Mouse (Mus musculus) embryonic facial prominence, embryonic 11.5 days (tissue): ENCODE results near the gene Bag1. TPM values are rescaled to one million over a fixed set of nuclear protein-coding genes. Genes with fewer than 3 reads are reported as not detected.
A peak's percentile ranks its signal among the peaks of the same experiment; 100 is the strongest.

Source experiments
- ATAC-seq: fragments of 200-750 bp; cut with Nextera tagmentation; replicated peaks from 2 replicates; pipeline ENCODE4 v1.8.0; 2017; ENCODE audit warnings: low read depth; ENCODE audit not compliant: insufficient number of reproducible peaks, low FRiP score, low TSS enrichment
- DNase-seq: peaks from one replicate; pipeline ENCODE4 v3.0.0-alpha.2; 2015; ENCODE audit warnings: low spot score
- H3K27ac ChIP-seq: fragments of 300-500 bp; sonication (generic); replicated peaks from 2 replicates; pipeline ENCODE4 v1.5.1; 2014; ENCODE audit warnings: mild to moderate bottlenecking, low read depth, low read length, control low read depth
- H3K27me3 ChIP-seq: fragments of 300-500 bp; sonication (generic); 2 replicates; pipeline ENCODE4 v1.6.1; 2014; ENCODE audit warnings: mild to moderate bottlenecking, low read length, moderate library complexity, mixed read lengths; ENCODE audit not compliant: control insufficient read depth, insufficient read depth
- H3K36me3 ChIP-seq: fragments of 300-500 bp; sonication (generic); replicated peaks from 2 replicates; pipeline ENCODE4 v1.6.1; 2014; ENCODE audit warnings: low read depth, mild to moderate bottlenecking, low read length, moderate library complexity, mixed read lengths; ENCODE audit not compliant: control insufficient read depth, insufficient read depth
- H3K4me1 ChIP-seq: fragments of 300-500 bp; sonication (generic); 2 replicates; pipeline ENCODE4 v1.6.1; 2014; ENCODE audit warnings: low read length, mixed read lengths; ENCODE audit not compliant: control insufficient read depth, insufficient read depth
- H3K4me2 ChIP-seq: fragments of 300-500 bp; sonication (generic); 2 replicates; pipeline ENCODE4 v1.6.1; 2014; ENCODE audit warnings: low read depth, mild to moderate bottlenecking, control low read depth, low read length, moderate library complexity
- H3K4me3 ChIP-seq: fragments of 300-500 bp; sonication (generic); 2 replicates; pipeline ENCODE4 v1.5.1; 2014; ENCODE audit warnings: low read depth, low read length, control low read depth
- H3K9ac ChIP-seq: fragments of 300-500 bp; sonication (generic); replicated peaks from 2 replicates; pipeline ENCODE4 v1.6.1; 2014; ENCODE audit warnings: mild to moderate bottlenecking, control low read depth, low read length
- H3K9me3 ChIP-seq: fragments of 300-500 bp; sonication (generic); replicated peaks from 2 replicates; pipeline ENCODE4 v1.6.1; 2016; ENCODE audit warnings: mild to moderate bottlenecking, low read length, inconsistent platforms, mixed read lengths; ENCODE audit not compliant: control insufficient read depth
- WGBS: fragments of 180-500 bp; shearing (Covaris S2); extraction: QIAGEN DNeasy Blood & Tissue Kit; methylation state at CpG from one replicate; pipeline ENCODE4 v1.1.7; 2014; 5-methylcytosine and 5-hydroxymethylcytosine counted together
- polyA plus RNA-seq: library from polyadenylated mRNA; unstranded; fragments of >200 nt; fragmentation: Nextera tagmentation; extraction: Ambion mirVana; gene quantifications from 2 replicates; pipeline ENCODE4 v1.2.1, GENCODE M21; 2014

Bag1 gene
- polyA plus RNA-seq, 1 experiment from 2014 or later, result 295 TPM

DNA sequence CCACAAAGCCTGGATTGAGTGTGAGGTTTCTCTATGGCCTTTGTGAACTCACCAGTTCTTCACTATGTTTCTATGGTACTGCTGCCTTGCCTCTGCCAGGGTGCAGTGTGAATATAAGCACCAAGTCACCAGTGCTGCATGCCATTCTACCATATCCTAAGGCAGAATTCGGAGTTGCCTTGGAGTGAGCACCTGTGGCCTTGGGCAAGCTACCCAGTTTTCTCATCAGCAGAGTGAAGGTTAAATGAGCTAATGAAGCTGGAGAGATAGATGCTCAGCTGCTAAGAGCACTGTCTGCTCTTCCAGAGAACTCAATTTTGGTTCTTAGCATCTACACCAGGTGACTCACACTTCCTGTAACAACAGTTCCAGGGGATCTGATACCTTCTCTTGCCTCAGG lies 25.9 kb upstream of the Bag1 start:
- Histone ChIP-seq H3K9ac (no peak overlapping the region), H3K9me3 (no peaks in the 10 kb centered on the region), H3K27ac (no peak overlapping the region), H3K27me3 (no peaks in the 10 kb centered on the region), H3K4me2 (no peak overlapping the region), H3K4me3 (no peak overlapping the region), H3K4me1 (no peaks in the 10 kb centered on the region), H3K36me3 (peaks cover 5% of the 10 kb centered on the region; the same call in 1 of the 2 replicates)
- DNase-seq, result no peak
- WGBS, result 98% methylated on average over 1 of the region's 1 CpGs
- ATAC-seq, result no peak

DNA sequence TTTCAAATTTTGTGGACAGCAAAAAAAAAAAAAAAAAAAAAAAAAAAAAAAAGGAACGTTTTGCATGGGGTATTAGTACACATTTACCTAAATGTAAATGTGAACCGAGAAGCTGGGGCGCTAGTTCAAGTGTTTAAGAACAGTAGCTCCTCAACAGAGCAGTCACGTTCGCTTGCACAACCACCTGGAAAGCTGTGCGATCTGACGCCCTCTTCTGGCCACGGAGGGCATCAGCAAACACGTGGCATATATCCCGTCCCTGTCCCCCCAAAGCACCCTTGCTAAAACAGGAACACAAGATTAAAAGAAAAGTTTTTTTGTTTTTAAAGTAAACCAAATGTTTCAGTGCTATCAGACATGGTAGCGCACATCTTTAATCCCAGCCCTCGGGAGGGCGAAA lies 23.6 kb upstream of the Bag1 start:
- Histone ChIP-seq H3K36me3 (peaks cover 3% of the 10 kb centered on the region; the same call in 1 of the 2 replicates), H3K9ac (peak overlapping the region; percentile 84), H3K9me3 (no peaks in the 10 kb centered on the region), H3K27ac (no peak overlapping the region), H3K4me1 (no peaks in the 10 kb centered on the region), H3K4me3 (peak overlapping the region; percentile 99), H3K4me2 (peak overlapping the region; percentile 68), H3K27me3 (no peaks in the 10 kb centered on the region)
- DNase-seq, result peak; percentile 40
- ATAC-seq, result no peak
- 22% methylated on average over 13 of the region's 13 CpGs for WGBS

DNA sequence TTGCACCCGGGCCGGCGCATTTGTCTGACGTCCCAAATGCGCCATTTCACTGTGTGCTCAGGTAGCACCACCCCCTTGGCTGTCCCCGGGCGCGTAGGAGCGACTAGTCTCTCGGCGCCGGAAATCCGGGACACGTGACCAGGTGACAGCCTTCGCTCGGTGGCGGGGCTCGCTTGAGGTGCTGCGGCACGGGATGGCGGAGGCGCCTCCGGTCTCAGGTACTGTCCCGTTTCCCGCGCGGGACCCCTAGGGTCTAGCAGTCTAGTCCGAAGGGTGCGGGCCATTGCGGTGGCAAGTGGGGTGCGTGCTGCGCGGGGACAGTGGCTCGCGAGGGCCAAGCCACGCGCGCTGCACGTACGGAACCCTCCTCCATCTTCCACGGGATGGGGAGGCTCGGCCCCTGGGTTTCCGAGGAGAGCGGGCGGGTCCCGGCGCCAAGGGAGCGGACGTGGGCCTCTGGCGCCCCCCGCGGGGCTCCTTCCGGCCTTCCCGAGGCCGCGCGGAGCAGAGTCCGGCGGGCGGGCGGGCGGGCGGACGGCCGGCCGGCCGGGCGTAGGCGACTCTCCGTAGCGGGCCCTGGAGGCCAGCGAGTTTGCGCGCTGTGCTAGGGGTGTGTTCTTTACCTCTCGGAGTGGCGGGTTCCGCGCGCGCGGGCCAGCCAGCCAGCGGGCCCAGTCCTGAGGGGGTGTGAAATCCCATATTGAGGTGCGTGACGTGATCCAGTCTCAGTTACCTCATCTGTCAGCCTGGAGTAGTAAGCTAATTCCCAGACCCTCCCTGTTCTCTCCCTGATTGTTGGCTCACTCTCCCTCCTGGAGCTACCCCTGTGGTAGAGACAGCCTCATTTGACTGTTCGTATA lies 23.0 kb upstream of the Bag1 start, which contains the start of gene Nfx1:
Gene Nfx1, plus strand, starts transcription at position 65 of the 860 bp plus-strand sequence.
- WGBS, result under 1% methylated on average over 77 of the region's 85 CpGs
- H3K9ac ChIP-seq, result peak within 1 kb of the TSS; percentile 84
- H3K36me3 ChIP-seq, result no peaks in the 10 kb centered on the region
- H3K4me1 ChIP-seq, result no peaks in the 10 kb centered on the region
- peak within 1 kb of the TSS; percentile 88 for H3K27ac ChIP-seq
- peak within 1 kb of the TSS; percentile 68 for H3K4me2 ChIP-seq
- ATAC-seq (peak; percentile 90), DNase-seq (peak; percentile 98)
- H3K4me3 ChIP-seq, result peak within 1 kb of the TSS; percentile 99
- no peaks in the 10 kb centered on the region for H3K9me3 ChIP-seq
- H3K27me3 ChIP-seq, result no peaks in the 10 kb centered on the region

GRCm38 (mm10) chr4:40970592-40970841 lies 22.4 kb upstream of the Bag1 start:
- Histone ChIP-seq H3K4me3 (peak overlapping the region; percentile 99), H3K9ac (peak overlapping the region; percentile 84), H3K4me1 (no peaks in the 10 kb centered on the region), H3K27me3 (no peaks in the 10 kb centered on the region), H3K9me3 (no peaks in the 10 kb centered on the region), H3K36me3 (no peaks in the 10 kb centered on the region), H3K4me2 (peak overlapping the region; percentile 68), H3K27ac (peak overlapping the region; percentile 73)
- 1% methylated on average over 16 of the region's 16 CpGs for WGBS
- DNase-seq, result no peak
- no peak; the same call in 1 of the 2 replicates for ATAC-seq

DNA sequence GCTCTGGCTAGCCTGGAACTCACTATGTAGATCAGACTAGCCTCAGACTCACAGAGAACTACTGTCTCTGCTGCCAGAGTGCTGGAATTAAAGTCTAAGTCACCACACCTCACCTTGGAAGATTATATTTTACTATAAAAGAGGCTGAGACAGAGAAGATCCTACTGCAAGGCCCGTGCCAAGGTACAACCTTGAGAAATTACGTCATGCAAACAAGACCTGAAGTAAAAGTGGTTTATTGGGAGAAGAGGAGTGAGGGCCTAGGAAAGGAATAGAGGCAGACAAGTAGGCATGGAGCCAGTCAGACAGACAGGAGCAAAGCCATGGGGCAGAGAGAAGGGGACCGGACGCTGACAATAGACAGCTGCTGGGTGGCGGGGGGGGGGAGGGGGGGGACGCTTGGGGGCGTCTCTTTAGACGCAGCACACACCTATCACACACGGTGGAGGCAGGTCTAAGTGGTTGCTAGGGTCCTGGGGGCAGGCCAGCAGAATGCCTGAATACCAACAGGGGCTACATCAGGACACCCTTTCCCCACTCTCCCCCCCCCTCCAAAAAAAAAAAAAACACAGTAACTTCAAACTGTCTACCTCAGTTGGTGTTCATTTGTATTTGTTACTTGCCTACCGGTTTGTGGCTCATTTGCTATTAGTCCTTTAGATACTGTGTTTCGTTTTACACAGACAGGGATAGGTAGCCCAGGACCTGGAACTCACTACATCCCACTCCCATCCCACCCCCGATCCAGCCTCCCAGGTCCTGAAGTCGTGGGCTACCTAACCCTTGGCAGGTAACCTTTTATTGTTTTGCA lies 21.9 kb upstream of the Bag1 start:
- no peaks in the 10 kb centered on the region for H3K9me3 ChIP-seq
- H3K4me2 ChIP-seq, result peak overlapping the region; percentile 68
- H3K4me1 ChIP-seq, result no peaks in the 10 kb centered on the region
- peak overlapping the region; percentile 84 for H3K9ac ChIP-seq
- no peaks in the 10 kb centered on the region; the same call in 1 of the 2 replicates for H3K36me3 ChIP-seq
- H3K4me3 ChIP-seq, result peak overlapping the region; percentile 99
- ATAC-seq, result peak; percentile 45; the same call in 1 of the 2 replicates
- H3K27me3 ChIP-seq, result no peaks in the 10 kb centered on the region
- no peak for DNase-seq
- 15% methylated on average over 12 of the region's 13 CpGs for WGBS
- peak overlapping the region; percentile 73 for H3K27ac ChIP-seq

GRCm38 (mm10) chr4:40969161-40969560 lies 21.1 kb upstream of the Bag1 start:
- Histone ChIP-seq H3K36me3 (no peaks in the 10 kb centered on the region; the same call in 1 of the 2 replicates), H3K27me3 (no peaks in the 10 kb centered on the region), H3K4me1 (no peaks in the 10 kb centered on the region), H3K9ac (no peak overlapping the region), H3K4me3 (no peak overlapping the region), H3K9me3 (no peaks in the 10 kb centered on the region), H3K4me2 (no peak overlapping the region), H3K27ac (no peak overlapping the region)
- ATAC-seq, result no peak
- 79% methylated on average over 4 of the region's 4 CpGs for WGBS
- no peak for DNase-seq

DNA sequence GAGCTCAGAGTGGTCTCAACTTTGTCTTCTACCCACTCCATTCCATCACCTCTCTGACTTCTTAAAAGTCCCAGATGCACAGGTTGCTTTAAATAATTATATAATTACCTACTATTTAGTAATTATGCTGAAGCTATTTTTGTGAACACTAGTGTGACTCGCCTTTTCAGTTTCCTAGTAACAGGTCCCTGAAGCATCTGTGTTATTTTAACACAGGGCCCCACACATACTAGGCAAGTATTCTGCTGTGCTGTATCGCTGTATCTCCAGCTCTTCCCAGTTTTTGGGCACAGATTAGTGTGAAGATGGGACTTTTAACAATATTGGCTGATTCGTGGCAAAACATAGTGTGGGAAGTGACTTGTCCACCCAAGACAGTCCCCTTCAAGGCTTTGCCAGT lies 15.4 kb upstream of the Bag1 start:
- Histone ChIP-seq H3K4me2 (no peak overlapping the region), H3K4me1 (no peaks in the 10 kb centered on the region), H3K27me3 (no peaks in the 10 kb centered on the region), H3K36me3 (peaks cover 5% of the 10 kb centered on the region), H3K9me3 (no peaks in the 10 kb centered on the region), H3K27ac (no peak overlapping the region), H3K9ac (no peak overlapping the region), H3K4me3 (no peak overlapping the region)
- ATAC-seq (no peak), DNase-seq (no peak)
- WGBS, result 71% methylated on average over 3 of the region's 3 CpGs

DNA sequence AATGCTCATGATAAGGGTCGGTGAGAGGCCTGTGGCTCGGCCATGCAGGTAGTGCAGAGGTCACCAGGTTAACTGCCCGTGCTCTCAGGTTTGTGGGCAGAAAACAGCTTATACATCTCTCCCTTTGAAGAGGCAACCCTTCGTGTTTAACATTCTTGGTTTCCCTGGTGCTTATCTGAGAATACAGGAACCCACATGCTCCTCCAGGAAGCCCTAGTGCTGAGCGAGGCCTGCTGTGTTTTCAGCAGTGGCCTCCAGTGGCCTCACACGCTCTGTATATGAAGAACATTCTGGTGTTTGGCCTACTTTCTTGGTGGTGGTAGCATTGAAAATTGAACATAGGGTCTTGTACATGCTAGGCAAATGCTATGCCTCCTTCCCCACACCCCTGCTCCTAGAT lies 7.8 kb upstream of the Bag1 start:
- Histone ChIP-seq H3K4me3 (no peak overlapping the region), H3K4me2 (no peak overlapping the region), H3K27ac (no peak overlapping the region), H3K9me3 (no peaks in the 10 kb centered on the region), H3K4me1 (no peaks in the 10 kb centered on the region), H3K36me3 (peaks cover 11% of the 10 kb centered on the region), H3K9ac (no peak overlapping the region), H3K27me3 (no peaks in the 10 kb centered on the region)
- no peak for ATAC-seq
- no peak for DNase-seq
- 82% methylated on average over 6 of the region's 6 CpGs for WGBS
